Mouse (Mus musculus) v-Abl transformed pro-B cells (cell line): ENCODE results near the gene Pnpla2.

Source experiments
- in situ Hi-C, 2 experiments: fragments of 400-800 bp; cut with MboI; formaldehyde crosslinking; loops; one replicate each; pipeline ENCODE4 v1.15.1; 2025; ENCODE audit not compliant: unreplicated experiment in 2 of 2

The Pnpla2 gene

GRCm38 (mm10) chr7:141464603-141465201 is 9.7 kb downstream of the Pnpla2 start:
- in situ Hi-C loops: no loop called here

- in situ Hi-C loops: no loop called here
Observed at GRCm38 (mm10) chr7:141465388-141466044, 10.5 kb downstream of the Pnpla2 start.

- in situ Hi-C loops: no loop called here
Observed at GRCm38 (mm10) chr7:141466045-141466394, 11.0 kb downstream of the Pnpla2 start.

GRCm38 (mm10) chr7:141466607-141467148 is 11.7 kb downstream of the Pnpla2 start:
- in situ Hi-C loops: no loop called here

GRCm38 (mm10) chr7:141467230-141468030 is 12.4 kb downstream of the Pnpla2 start, which contains the start of gene Cd151:
Gene Cd151, plus strand, starts transcription at chr7:141467392.
- in situ Hi-C loops: no loop called here

- in situ Hi-C loops: no loop called here
Observed at GRCm38 (mm10) chr7:141468164-141468521, 13.1 kb downstream of the Pnpla2 start.

- in situ Hi-C loops: no loop called here
Observed at GRCm38 (mm10) chr7:141468522-141469211, 13.7 kb downstream of the Pnpla2 start.

GRCm38 (mm10) chr7:141469352-141469751 is 14.4 kb downstream of the Pnpla2 start:
- in situ Hi-C loops: no loop called here

- in situ Hi-C loops: loop anchor here in 1 of 2 experiments (10.0 kb wide), 1 partner anchor 435 kb away; no protein-coding TSS in a partner anchor
Observed at GRCm38 (mm10) chr7:141469901-141470636, 15.1 kb downstream of the Pnpla2 start.

GRCm38 (mm10) chr7:141470637-141470944 is 15.6 kb downstream of the Pnpla2 start:
- in situ Hi-C loops: loop anchor here in 1 of 2 experiments (10.0 kb wide), 1 partner anchor 434 kb away; no protein-coding TSS in a partner anchor

GRCm38 (mm10) chr7:141471236-141471635 is 16.2 kb downstream of the Pnpla2 start:
- in situ Hi-C loops: loop anchor here in 1 of 2 experiments (10.0 kb wide), 1 partner anchor 434 kb away; no protein-coding TSS in a partner anchor

- in situ Hi-C loops: loop anchor here in 1 of 2 experiments (10.0 kb wide), 1 partner anchor 433 kb away; no protein-coding TSS in a partner anchor
Observed at GRCm38 (mm10) chr7:141472226-141472625, 17.2 kb downstream of the Pnpla2 start.

GRCm38 (mm10) chr7:141472763-141473162 is 17.8 kb downstream of the Pnpla2 start:
- in situ Hi-C loops: loop anchor here in 1 of 2 experiments (10.0 kb wide), 1 partner anchor 432 kb away; no protein-coding TSS in a partner anchor

- in situ Hi-C loops: loop anchor here in 1 of 2 experiments (10.0 kb wide), 1 partner anchor 431 kb away; no protein-coding TSS in a partner anchor
Observed at GRCm38 (mm10) chr7:141474160-141474559, 19.2 kb downstream of the Pnpla2 start.

- in situ Hi-C loops: loop anchor here (10.0 to 25.0 kb wide), 2 partner anchors 187 to 430 kb away; partner anchors contain the start of gene Muc6 (in 2 of the 2)
Observed at GRCm38 (mm10) chr7:141475011-141475804, 20.2 kb downstream of the Pnpla2 start, which contains the start of the genes Polr2l and Tspan4. Gene Polr2l, minus strand, starts transcription at chr7:141475132. Gene Tspan4, plus strand, starts transcription at chr7:141475240.

GRCm38 (mm10) chr7:141475805-141476158 is 20.8 kb downstream of the Pnpla2 start:
- in situ Hi-C loops: loop anchor here (10.0 to 25.0 kb wide), 2 partner anchors 187 to 429 kb away; partner anchors contain the start of gene Muc6 (in 2 of the 2)

GRCm38 (mm10) chr7:141476226-141476980 is 21.4 kb downstream of the Pnpla2 start:
- in situ Hi-C loops: loop anchor here (10.0 to 25.0 kb wide), 2 partner anchors 186 to 428 kb away; partner anchors contain the start of gene Muc6 (in 2 of the 2)

- in situ Hi-C loops: loop anchor here (10.0 to 25.0 kb wide), 2 partner anchors 185 to 428 kb away; partner anchors contain the start of gene Muc6 (in 2 of the 2)
Observed at GRCm38 (mm10) chr7:141476981-141477370, 22.0 kb downstream of the Pnpla2 start.
